Mouse (Mus musculus) heart, embryonic 16.5 days (tissue): Measurements from ENCODE around the gene Frmd5. TPM values are rescaled to one million over a fixed set of nuclear protein-coding genes. Genes with fewer than 3 reads are reported as not detected.

Experiments used
- ATAC-seq: fragments of 200-750 bp; cut with Nextera tagmentation; replicated peaks from 2 replicates; pipeline ENCODE4 v1.8.0; 2017; ENCODE audit warnings: moderate number of reproducible peaks; ENCODE audit not compliant: insufficient read depth, low FRiP score; ENCODE audit errors: extremely low read depth
- H3K27ac ChIP-seq: fragments of 300-500 bp; sonication (generic); 2 replicates; pipeline ENCODE4 v1.5.1; 2014; ENCODE audit warnings: mild to moderate bottlenecking, low read length, control low read depth, moderate library complexity
- H3K27me3 ChIP-seq: fragments of 300-500 bp; sonication (generic); 2 replicates; pipeline ENCODE4 v1.6.1; 2014; ENCODE audit warnings: low read length, mixed read lengths; ENCODE audit not compliant: control insufficient read depth, insufficient read depth
- H3K36me3 ChIP-seq: fragments of 300-500 bp; sonication (generic); 2 replicates; pipeline ENCODE4 v1.6.1; 2014; ENCODE audit not compliant: control insufficient read depth, insufficient read depth
- H3K4me1 ChIP-seq: fragments of 300-500 bp; sonication (generic); 2 replicates; pipeline ENCODE4 v1.6.1; 2014; ENCODE audit warnings: low read length, mixed read lengths; ENCODE audit not compliant: control insufficient read depth, insufficient read depth
- H3K4me2 ChIP-seq: fragments of 300-500 bp; sonication (generic); 2 replicates; pipeline ENCODE4 v1.6.1; 2014; ENCODE audit warnings: low read depth, mild to moderate bottlenecking, control low read depth, low read length
- H3K4me3 ChIP-seq: fragments of 300-500 bp; sonication (generic); 2 replicates; pipeline ENCODE4 v1.5.1; 2014; ENCODE audit warnings: mild to moderate bottlenecking, control low read depth, low read length
- H3K9ac ChIP-seq: fragments of 300-500 bp; sonication (generic); 2 replicates; pipeline ENCODE4 v1.6.1; 2014; ENCODE audit warnings: low read length, control low read depth
- H3K9me3 ChIP-seq: fragments of 300-500 bp; sonication (generic); replicated peaks from 2 replicates; pipeline ENCODE4 v1.6.1; 2016; ENCODE audit warnings: low read length; ENCODE audit not compliant: control insufficient read depth
- WGBS: fragments of 180-500 bp; shearing (Covaris S2); extraction: QIAGEN DNeasy Blood & Tissue Kit; methylation state at CpG from one replicate; pipeline ENCODE4 v1.1.7; 2014; 5-methylcytosine and 5-hydroxymethylcytosine counted together
- polyA plus RNA-seq: library from polyadenylated mRNA; unstranded; fragments of >200 nt; fragmentation: Nextera tagmentation; extraction: Ambion mirVana; gene quantifications from 2 replicates; pipeline ENCODE4 v1.2.1, GENCODE M21; 2015

The Frmd5 gene
- polyA plus RNA-seq, 1 experiment from 2014 or later, result 68.3 TPM

GRCm38 (mm10) chr2:121646528-121646927 lies 160.4 kb downstream of the Frmd5 start:
- ATAC-seq, result no peak

GRCm38 (mm10) chr2:121642934-121643333 lies 164.0 kb downstream of the Frmd5 start:
- no peak for ATAC-seq
- no peaks in the 10 kb centered on the region for H3K27me3 ChIP-seq
- H3K9ac ChIP-seq, result no peak overlapping the region
- H3K9me3 ChIP-seq, result no peaks in the 10 kb centered on the region
- H3K4me2 ChIP-seq, result no peak overlapping the region
- no peaks in the 10 kb centered on the region for H3K4me1 ChIP-seq
- no peak overlapping the region for H3K27ac ChIP-seq
- H3K4me3 ChIP-seq, result no peak overlapping the region
- 55% methylated on average over 6 of the region's 6 CpGs for WGBS
- no peaks in the 10 kb centered on the region for H3K36me3 ChIP-seq

More at GRCm38 (mm10) chr2:121646528-121646927, 160.4 kb downstream of the Frmd5 start:
- Histone ChIP-seq H3K27me3 (no peaks in the 10 kb centered on the region), H3K9me3 (no peaks in the 10 kb centered on the region), H3K4me2 (no peak overlapping the region), H3K27ac (no peak overlapping the region), H3K36me3 (no peaks in the 10 kb centered on the region), H3K9ac (no peak overlapping the region), H3K4me1 (no peaks in the 10 kb centered on the region), H3K4me3 (no peak overlapping the region)
- 64% methylated on average over 4 of the region's 4 CpGs for WGBS

- 50% methylated on average over 4 of the region's 4 CpGs for WGBS
- Histone ChIP-seq H3K27me3 (no peaks in the 10 kb centered on the region), H3K4me1 (no peaks in the 10 kb centered on the region), H3K9me3 (no peaks in the 10 kb centered on the region), H3K36me3 (no peaks in the 10 kb centered on the region), H3K4me3 (no peak overlapping the region), H3K4me2 (no peak overlapping the region), H3K27ac (no peak overlapping the region), H3K9ac (no peak overlapping the region)
- no peak for ATAC-seq
Observed at GRCm38 (mm10) chr2:121632091-121632490, 174.8 kb downstream of the Frmd5 start.

GRCm38 (mm10) chr2:121630286-121630685 lies 176.6 kb downstream of the Frmd5 start:
- H3K27ac ChIP-seq, result no peak overlapping the region
- no peak for ATAC-seq
- no peak overlapping the region for H3K9ac ChIP-seq
- no peaks in the 10 kb centered on the region for H3K9me3 ChIP-seq
- H3K4me2 ChIP-seq, result no peak overlapping the region
- no peak overlapping the region for H3K4me3 ChIP-seq
- H3K4me1 ChIP-seq, result no peaks in the 10 kb centered on the region
- H3K36me3 ChIP-seq, result no peaks in the 10 kb centered on the region
- WGBS, result 53% methylated on average over 5 of the region's 5 CpGs
- no peaks in the 10 kb centered on the region for H3K27me3 ChIP-seq

GRCm38 (mm10) chr2:121628290-121628689 lies 178.6 kb downstream of the Frmd5 start:
- H3K9ac ChIP-seq, result no peak overlapping the region
- no peak overlapping the region for H3K4me2 ChIP-seq
- WGBS, result 58% methylated on average over 10 of the region's 10 CpGs
- no peaks in the 10 kb centered on the region for H3K9me3 ChIP-seq
- H3K36me3 ChIP-seq, result no peaks in the 10 kb centered on the region
- no peak for ATAC-seq
- H3K27ac ChIP-seq, result no peak overlapping the region
- no peaks in the 10 kb centered on the region for H3K4me1 ChIP-seq
- H3K4me3 ChIP-seq, result no peak overlapping the region
- no peaks in the 10 kb centered on the region for H3K27me3 ChIP-seq

GRCm38 (mm10) chr2:121625901-121626300 lies 181.0 kb downstream of the Frmd5 start:
- ATAC-seq, result no peak
- 84% methylated on average over 3 of the region's 3 CpGs for WGBS
- no peak overlapping the region for H3K4me2 ChIP-seq

GRCm38 (mm10) chr2:121621262-121622163 lies 185.4 kb downstream of the Frmd5 start:
- Histone ChIP-seq H3K4me1 (no peaks in the 10 kb centered on the region), H3K4me2 (no peak overlapping the region), H3K4me3 (no peak overlapping the region), H3K9ac (no peak overlapping the region), H3K27me3 (no peaks in the 10 kb centered on the region), H3K9me3 (no peaks in the 10 kb centered on the region), H3K27ac (no peak overlapping the region), H3K36me3 (no peaks in the 10 kb centered on the region)
- WGBS, result 67% methylated on average over 13 of the region's 13 CpGs
- ATAC-seq, result no peak

More at GRCm38 (mm10) chr2:121625901-121626300, 181.0 kb downstream of the Frmd5 start:
- Histone ChIP-seq H3K36me3 (no peaks in the 10 kb centered on the region), H3K27me3 (no peaks in the 10 kb centered on the region), H3K4me1 (no peaks in the 10 kb centered on the region), H3K4me3 (no peak overlapping the region), H3K9ac (no peak overlapping the region), H3K9me3 (no peaks in the 10 kb centered on the region), H3K27ac (no peak overlapping the region)

- no peak for ATAC-seq
- Histone ChIP-seq H3K4me1 (no peaks in the 10 kb centered on the region), H3K4me3 (no peak overlapping the region), H3K9ac (no peak overlapping the region), H3K4me2 (no peak overlapping the region), H3K36me3 (no peaks in the 10 kb centered on the region), H3K9me3 (no peaks in the 10 kb centered on the region), H3K27me3 (no peaks in the 10 kb centered on the region), H3K27ac (no peak overlapping the region)
- WGBS, result 90% methylated on average over 7 of the region's 7 CpGs
Observed at GRCm38 (mm10) chr2:121620582-121621261, 186.2 kb downstream of the Frmd5 start.

GRCm38 (mm10) chr2:121615199-121615559 lies 191.7 kb downstream of the Frmd5 start:
- Histone ChIP-seq H3K9ac (no peak overlapping the region), H3K27ac (no peak overlapping the region), H3K4me2 (no peak overlapping the region), H3K4me1 (no peaks in the 10 kb centered on the region), H3K4me3 (no peak overlapping the region), H3K9me3 (no peaks in the 10 kb centered on the region), H3K27me3 (no peaks in the 10 kb centered on the region), H3K36me3 (no peaks in the 10 kb centered on the region)
- 59% methylated on average over 7 of the region's 7 CpGs for WGBS
- ATAC-seq, result no peak
